Mouse (Mus musculus): ENCODE results near the gene St3gal3. TPM values are rescaled to one million over a fixed set of nuclear protein-coding genes. Genes with fewer than 3 reads are reported as not detected.

St3gal3 gene
- polyA plus RNA-seq, 1 experiment from 2014 or later = 2.5 TPM

GRCm38 (mm10) chr4:117928234-117928633 is 206.5 kb downstream of the St3gal3 start:
- ATAC-seq (ENCODE audit: low read depth) = peak; percentile 42; the same call in 1 of the 2 replicates
- Histone ChIP-seq H3K36me3 (ENCODE audit: control insufficient read depth, insufficient read depth) (no peaks in the 10 kb centered on the region), H3K9me3 (replicated peaks; ENCODE audit: control insufficient read depth, low read length) (no peaks in the 10 kb centered on the region), H3K4me2 (ENCODE audit: low read depth, low read length) (peak overlapping the region; percentile 74), H3K9ac (ENCODE audit: low read depth, low read length) (peak overlapping the region; percentile 38), H3K4me3 (ENCODE audit: low read depth, low read length) (peak overlapping the region; percentile 44), H3K27ac (ENCODE audit: low read length) (0 out of 2 replicates have a peak overlapping the region, but pooled peaks have one; percentile 35), H3K27me3 (ENCODE audit: control insufficient read depth, insufficient read depth, low read depth, low read length) (peaks cover 71% of the 10 kb centered on the region), H3K4me1 (ENCODE audit: control insufficient read depth, low read depth, low read length) (peaks cover 35% of the 10 kb centered on the region)
- 13% methylated on average over 6 of the region's 6 CpGs for WGBS (ENCODE audit: insufficient replicate concordance)

GRCm38 (mm10) chr4:117926545-117927482 is 207.9 kb downstream of the St3gal3 start:
- H3K9ac ChIP-seq (ENCODE audit: low read depth, low read length) = 0 out of 2 replicates have a peak overlapping the region, but pooled peaks have one; percentile 6
- no peaks in the 10 kb centered on the region for H3K36me3 ChIP-seq (ENCODE audit: control insufficient read depth, insufficient read depth)
- WGBS (ENCODE audit: insufficient replicate concordance) = 2% methylated on average over 71 of the region's 71 CpGs
- peaks cover 35% of the 10 kb centered on the region for H3K4me1 ChIP-seq (ENCODE audit: control insufficient read depth, low read depth, low read length)
- peak overlapping the region; percentile 64 for H3K4me2 ChIP-seq (ENCODE audit: low read depth, low read length)
- H3K27me3 ChIP-seq (ENCODE audit: control insufficient read depth, insufficient read depth, low read depth, low read length) = peaks cover 79% of the 10 kb centered on the region
- H3K4me3 ChIP-seq (ENCODE audit: low read depth, low read length) = peak overlapping the region; percentile 53
- H3K9me3 ChIP-seq (replicated peaks; ENCODE audit: control insufficient read depth, low read length) = no peaks in the 10 kb centered on the region
- ATAC-seq (ENCODE audit: low read depth) = no peak
- no peak overlapping the region for H3K27ac ChIP-seq (ENCODE audit: low read length)

- peaks cover 73% of the 10 kb centered on the region for H3K27me3 ChIP-seq (ENCODE audit: control insufficient read depth, insufficient read depth, low read depth, low read length)
- H3K9me3 ChIP-seq (replicated peaks; ENCODE audit: control insufficient read depth, low read length) = no peaks in the 10 kb centered on the region
- ATAC-seq (ENCODE audit: low read depth) = no peak
- no peak overlapping the region for H3K4me3 ChIP-seq (ENCODE audit: low read depth, low read length)
- WGBS (ENCODE audit: insufficient replicate concordance) = 41% methylated on average over 5 of the region's 6 CpGs
- H3K36me3 ChIP-seq (ENCODE audit: control insufficient read depth, insufficient read depth) = no peaks in the 10 kb centered on the region
- H3K9ac ChIP-seq (ENCODE audit: low read depth, low read length) = no peak overlapping the region
- peaks cover 34% of the 10 kb centered on the region for H3K4me1 ChIP-seq (ENCODE audit: control insufficient read depth, low read depth, low read length)
- no peak overlapping the region for H3K27ac ChIP-seq (ENCODE audit: low read length)
- no peak overlapping the region for H3K4me2 ChIP-seq (ENCODE audit: low read depth, low read length)
Measured at GRCm38 (mm10) chr4:117924916-117925315, 209.8 kb downstream of the St3gal3 start.

- peaks cover 20% of the 10 kb centered on the region for H3K4me1 ChIP-seq (ENCODE audit: control insufficient read depth, low read depth, low read length)
- H3K36me3 ChIP-seq (ENCODE audit: control insufficient read depth, insufficient read depth) = no peaks in the 10 kb centered on the region
- H3K27me3 ChIP-seq (ENCODE audit: control insufficient read depth, insufficient read depth, low read depth, low read length) = peaks cover 60% of the 10 kb centered on the region
- H3K9ac ChIP-seq (ENCODE audit: low read depth, low read length) = no peak overlapping the region
- no peak overlapping the region for H3K4me2 ChIP-seq (ENCODE audit: low read depth, low read length)
- no peak overlapping the region for H3K27ac ChIP-seq (ENCODE audit: low read length)
- no peaks in the 10 kb centered on the region for H3K9me3 ChIP-seq (replicated peaks; ENCODE audit: control insufficient read depth, low read length)
- ATAC-seq (ENCODE audit: low read depth) = no peak
- 67% methylated on average over 2 of the region's 2 CpGs for whole genome bisulfite sequencing (ENCODE audit: insufficient replicate concordance)
- no peak overlapping the region for H3K4me3 ChIP-seq (ENCODE audit: low read depth, low read length)
Measured at GRCm38 (mm10) chr4:117923450-117923849, 211.3 kb downstream of the St3gal3 start.

- Histone ChIP-seq H3K27ac (ENCODE audit: low read length) (no peak overlapping the region), H3K27me3 (ENCODE audit: control insufficient read depth, insufficient read depth, low read depth, low read length) (peaks cover 39% of the 10 kb centered on the region), H3K4me1 (ENCODE audit: control insufficient read depth, low read depth, low read length) (peaks cover 11% of the 10 kb centered on the region), H3K36me3 (ENCODE audit: control insufficient read depth, insufficient read depth) (no peaks in the 10 kb centered on the region), H3K9me3 (replicated peaks; ENCODE audit: control insufficient read depth, low read length) (no peaks in the 10 kb centered on the region), H3K9ac (ENCODE audit: low read depth, low read length) (no peak overlapping the region), H3K4me3 (ENCODE audit: low read depth, low read length) (no peak overlapping the region), H3K4me2 (ENCODE audit: low read depth, low read length) (no peak overlapping the region)
- 67% methylated on average over 2 of the region's 2 CpGs for WGBS (ENCODE audit: insufficient replicate concordance)
- ATAC-seq (ENCODE audit: low read depth) = no peak
Measured at GRCm38 (mm10) chr4:117921358-117921757, 213.4 kb downstream of the St3gal3 start.

- no peak for ATAC-seq (ENCODE audit: low read depth)
- 40% methylated on average over 5 of the region's 5 CpGs for WGBS (ENCODE audit: insufficient replicate concordance)
Measured at GRCm38 (mm10) chr4:117918762-117919161, 216.0 kb downstream of the St3gal3 start.

GRCm38 (mm10) chr4:117918261-117918660 is 216.5 kb downstream of the St3gal3 start:
- Histone ChIP-seq H3K4me3 (ENCODE audit: low read depth, low read length) (no peak overlapping the region), H3K4me2 (ENCODE audit: low read depth, low read length) (no peak overlapping the region), H3K4me1 (ENCODE audit: control insufficient read depth, low read depth, low read length) (peaks cover 27% of the 10 kb centered on the region), H3K27me3 (ENCODE audit: control insufficient read depth, insufficient read depth, low read depth, low read length) (peaks cover 10% of the 10 kb centered on the region), H3K36me3 (ENCODE audit: control insufficient read depth, insufficient read depth) (no peaks in the 10 kb centered on the region), H3K9me3 (replicated peaks; ENCODE audit: control insufficient read depth, low read length) (no peaks in the 10 kb centered on the region), H3K9ac (ENCODE audit: low read depth, low read length) (no peak overlapping the region), H3K27ac (ENCODE audit: low read length) (no peak overlapping the region)
- 56% methylated on average over 3 of the region's 3 CpGs for WGBS (ENCODE audit: insufficient replicate concordance)
- no peak for ATAC-seq (ENCODE audit: low read depth)

More at GRCm38 (mm10) chr4:117918762-117919161, 216.0 kb downstream of the St3gal3 start:
- Histone ChIP-seq H3K27ac (ENCODE audit: low read length) (no peak overlapping the region), H3K4me1 (ENCODE audit: control insufficient read depth, low read depth, low read length) (peaks cover 22% of the 10 kb centered on the region), H3K9ac (ENCODE audit: low read depth, low read length) (no peak overlapping the region), H3K9me3 (replicated peaks; ENCODE audit: control insufficient read depth, low read length) (no peaks in the 10 kb centered on the region), H3K4me3 (ENCODE audit: low read depth, low read length) (no peak overlapping the region), H3K27me3 (ENCODE audit: control insufficient read depth, insufficient read depth, low read depth, low read length) (peaks cover 15% of the 10 kb centered on the region), H3K36me3 (ENCODE audit: control insufficient read depth, insufficient read depth) (no peaks in the 10 kb centered on the region), H3K4me2 (ENCODE audit: low read depth, low read length) (no peak overlapping the region)

- no peak for ATAC-seq (ENCODE audit: low read depth)
- Histone ChIP-seq H3K4me3 (ENCODE audit: low read depth, low read length) (no peak overlapping the region), H3K27me3 (ENCODE audit: control insufficient read depth, insufficient read depth, low read depth, low read length) (peaks cover 6% of the 10 kb centered on the region), H3K27ac (ENCODE audit: low read length) (no peak overlapping the region), H3K4me2 (ENCODE audit: low read depth, low read length) (no peak overlapping the region), H3K9ac (ENCODE audit: low read depth, low read length) (no peak overlapping the region), H3K36me3 (ENCODE audit: control insufficient read depth, insufficient read depth) (no peaks in the 10 kb centered on the region), H3K9me3 (replicated peaks; ENCODE audit: control insufficient read depth, low read length) (no peaks in the 10 kb centered on the region), H3K4me1 (ENCODE audit: control insufficient read depth, low read depth, low read length) (peaks cover 28% of the 10 kb centered on the region)
- WGBS (ENCODE audit: insufficient replicate concordance) = 79% methylated on average over 4 of the region's 4 CpGs
Measured at GRCm38 (mm10) chr4:117917847-117918246, 216.9 kb downstream of the St3gal3 start.

GRCm38 (mm10) chr4:117917402-117917801 is 217.3 kb downstream of the St3gal3 start:
- Histone ChIP-seq H3K4me1 (ENCODE audit: control insufficient read depth, low read depth, low read length) (peaks cover 28% of the 10 kb centered on the region), H3K4me3 (ENCODE audit: low read depth, low read length) (no peak overlapping the region), H3K27ac (ENCODE audit: low read length) (no peak overlapping the region), H3K4me2 (ENCODE audit: low read depth, low read length) (no peak overlapping the region), H3K36me3 (ENCODE audit: control insufficient read depth, insufficient read depth) (no peaks in the 10 kb centered on the region), H3K9me3 (replicated peaks; ENCODE audit: control insufficient read depth, low read length) (no peaks in the 10 kb centered on the region), H3K27me3 (ENCODE audit: control insufficient read depth, insufficient read depth, low read depth, low read length) (peaks cover 4% of the 10 kb centered on the region; the same call in 1 of the 2 replicates), H3K9ac (ENCODE audit: low read depth, low read length) (no peak overlapping the region)
- 58% methylated on average over 4 of the region's 4 CpGs for WGBS (ENCODE audit: insufficient replicate concordance)
- no peak for ATAC-seq (ENCODE audit: low read depth)
